Mouse (Mus musculus): Measurements from ENCODE around the gene Rfx2. TPM values are rescaled to one million over a fixed set of nuclear protein-coding genes. Genes with fewer than 3 reads are reported as not detected.

The Rfx2 gene
- polyA plus RNA-seq, 1 experiment: 6.6 TPM

- no peak for DNase-seq (ENCODE audit: low spot score)
These were observed 50.4 kb downstream of the Rfx2 start for GRCm38 (mm10) chr17:56780291-56780978.

GRCm38 (mm10) chr17:56778779-56779362, 51.9 kb downstream of the Rfx2 start:
- DNase-seq (ENCODE audit: low spot score): no peak

- no peak for DNase-seq (ENCODE audit: low spot score)
These were observed 53.2 kb downstream of the Rfx2 start for GRCm38 (mm10) chr17:56777568-56777967.

- no peak for DNase-seq (ENCODE audit: low spot score)
These were observed 60.9 kb downstream of the Rfx2 start, which contains the start of gene Prr22 for GRCm38 (mm10) chr17:56769950-56770349. Gene Prr22 (plus strand): TSS chr17:56770250.

GRCm38 (mm10) chr17:56768941-56769340, 61.9 kb downstream of the Rfx2 start:
- no peak for DNase-seq (ENCODE audit: low spot score)

GRCm38 (mm10) chr17:56767531-56768135, 63.2 kb downstream of the Rfx2 start:
- no peak for DNase-seq (ENCODE audit: low spot score)

- DNase-seq (ENCODE audit: low spot score): no peak
These were observed 64.0 kb downstream of the Rfx2 start for GRCm38 (mm10) chr17:56766631-56767405.

- DNase-seq (ENCODE audit: low spot score): no peak
These were observed 65.4 kb downstream of the Rfx2 start for GRCm38 (mm10) chr17:56765431-56765830.

GRCm38 (mm10) chr17:56764474-56765354, 66.1 kb downstream of the Rfx2 start, which contains the start of gene Dus3l:
Gene Dus3l (plus strand): TSS chr17:56764757.
- DNase-seq (ENCODE audit: low spot score): peak; percentile 95

GRCm38 (mm10) chr17:56763741-56764250, 67.0 kb downstream of the Rfx2 start:
- no peak for DNase-seq (ENCODE audit: low spot score)

GRCm38 (mm10) chr17:56762769-56763731, 67.8 kb downstream of the Rfx2 start:
- DNase-seq (ENCODE audit: low spot score): no peak

- DNase-seq (ENCODE audit: low spot score): peak; percentile 76
These were observed 68.8 kb downstream of the Rfx2 start for GRCm38 (mm10) chr17:56761991-56762410.

- DNase-seq (ENCODE audit: low spot score): no peak
These were observed 69.7 kb downstream of the Rfx2 start for GRCm38 (mm10) chr17:56761077-56761476.

GRCm38 (mm10) chr17:56759261-56759660, 71.6 kb downstream of the Rfx2 start:
- DNase-seq (ENCODE audit: low spot score): no peak

- peak; percentile 67 for DNase-seq (ENCODE audit: low spot score)
These were observed 72.7 kb downstream of the Rfx2 start for GRCm38 (mm10) chr17:56758132-56758531.

- DNase-seq (ENCODE audit: low spot score): peak; percentile 74
These were observed 73.2 kb downstream of the Rfx2 start, which contains the start of gene Nrtn for GRCm38 (mm10) chr17:56757416-56758123. Gene Nrtn (minus strand): TSS chr17:56757530.

GRCm38 (mm10) chr17:56756703-56757399, 74.0 kb downstream of the Rfx2 start:
- peak; percentile 41 for DNase-seq (ENCODE audit: low spot score)
